Mouse (Mus musculus) ES-Bruce4 (cell line): ENCODE results near the gene Fibcd1.

Experiments
- CTCF ChIP-seq: IDR thresholded peaks from one replicate; pipeline ENCODE4 v1.8.1; 2011; ENCODE audit warnings: low read depth, low read length
- POLR2A ChIP-seq: IDR thresholded peaks from one replicate; pipeline ENCODE4 v1.8.1; 2011; ENCODE audit warnings: low read length; ENCODE audit not compliant: insufficient read depth

GRCm38 (mm10) chr2:31769631-31770111 lies 76.1 kb downstream of the Fibcd1 start:
- TF ChIP-seq POLR2A (no peak), CTCF (no peak)
